Mouse (Mus musculus): ENCODE data around the gene Uchl5.

Uchl5 gene

GRCm38 (mm10) chr1:143803537-143803936, 26.5 kb downstream of the Uchl5 start:
- no peak for DNase-seq

GRCm38 (mm10) chr1:143809062-143809461, 32.0 kb downstream of the Uchl5 start:
- DNase-seq: no peak

- peak; percentile 56 to 70 for DNase-seq
These were observed 36.7 kb downstream of the Uchl5 start for GRCm38 (mm10) chr1:143813676-143814360.

GRCm38 (mm10) chr1:143820096-143820877, 43.2 kb downstream of the Uchl5 start:
- DNase-seq: no peak

GRCm38 (mm10) chr1:143822677-143823076, 45.6 kb downstream of the Uchl5 start:
- DNase-seq: no peak

- no peak for DNase-seq
These were observed 53.6 kb downstream of the Uchl5 start for GRCm38 (mm10) chr1:143830713-143831112.

- DNase-seq: no peak
These were observed 59.5 kb downstream of the Uchl5 start for GRCm38 (mm10) chr1:143836363-143837182.

GRCm38 (mm10) chr1:143837681-143838080, 60.6 kb downstream of the Uchl5 start:
- no peak for DNase-seq

- no peak for DNase-seq
These were observed 61.9 kb downstream of the Uchl5 start for GRCm38 (mm10) chr1:143838896-143839410.

GRCm38 (mm10) chr1:143852329-143852728, 75.3 kb downstream of the Uchl5 start:
- DNase-seq: no peak

GRCm38 (mm10) chr1:143852779-143853358, 75.8 kb downstream of the Uchl5 start:
- DNase-seq: no peak

- DNase-seq: no peak
These were observed 76.6 kb downstream of the Uchl5 start for GRCm38 (mm10) chr1:143853691-143854115.

- no peak for DNase-seq
These were observed 78.6 kb downstream of the Uchl5 start for GRCm38 (mm10) chr1:143855706-143856105.
